Mouse (Mus musculus) brain, embryonic 14.5 days (tissue): ENCODE results near the gene Fxyd2.

Source experiments
- CTCF ChIP-seq: fragments of 200-500 bp; IDR thresholded peaks from 2 replicates; pipeline ENCODE4 v1.5.1; 2012; ENCODE audit warnings: inconsistent platforms, mild to moderate bottlenecking, moderate library complexity, borderline replicate concordance; ENCODE audit not compliant: insufficient read depth, insufficient read length; ENCODE audit errors: extremely low read depth
- POLR2A ChIP-seq: fragments of 200-500 bp; IDR thresholded peaks from 2 replicates; pipeline ENCODE4 v1.6.1; 2012; ENCODE audit warnings: mild to moderate bottlenecking, inconsistent platforms, borderline replicate concordance; ENCODE audit not compliant: poor library complexity, insufficient read depth, insufficient read length, severe bottlenecking; ENCODE audit errors: extremely low read depth

GRCm38 (mm10) chr9:45395218-45395617, 4.3 kb upstream of the Fxyd2 start:
- TF ChIP-seq CTCF: no peak
- no peak for TF ChIP-seq POLR2A
